Mouse (Mus musculus): ENCODE data around the gene Phactr4. TPM values are rescaled to one million over a fixed set of nuclear protein-coding genes. Genes with fewer than 3 reads are reported as not detected.
A peak's percentile ranks its signal among the peaks of the same experiment; 100 is the strongest.

Phactr4 gene
- total and polyA plus RNA-seq, 3 experiments = 8.7 to 22.4 (median 22.3) TPM

GRCm38 (mm10) chr4:132328391-132328982, 93.8 kb downstream of the Phactr4 start:
- no peak for DNase-seq
- WGBS = 62% methylated on average over 14 of the region's 14 CpGs
- peak overlapping the region; percentile 74 for H3K4me3 ChIP-seq
- H3K36me3 ChIP-seq (ENCODE audit: control insufficient read depth, insufficient read depth, low read length) = no peaks in the 10 kb centered on the region; the same call in 1 of the 2 replicates
- no peaks in the 10 kb centered on the region for H3K27me3 ChIP-seq (ENCODE audit: control insufficient read depth, insufficient read depth, low read length)
- intact Hi-C loops (cut with DNase I) = loop anchor here (2.0 kb wide), 1 partner anchor 16 kb away; no protein-coding TSS in a partner anchor
- TF ChIP-seq CTCF (IDR thresholded peaks at IDR 0.05) (no peak), EP300 (IDR thresholded peaks at IDR 0.05; ENCODE audit: insufficient read depth, low read depth, low read length) (no peak), POLR2A (IDR thresholded peaks at IDR 0.05; ENCODE audit: insufficient read depth, low read depth, low read length) (no peak)
- peak overlapping the region; percentile 87 for H3K27ac ChIP-seq
- no peaks in the 10 kb centered on the region for H3K79me2 ChIP-seq (replicated peaks; ENCODE audit: control insufficient read depth, insufficient read depth, low read length)
- H3K9ac ChIP-seq (ENCODE audit: low read depth, low read length) = peak overlapping the region; percentile 91
- peaks cover 1% of the 10 kb centered on the region for H3K4me1 ChIP-seq (ENCODE audit: control insufficient read depth, insufficient read depth, low read length)

GRCm38 (mm10) chr4:132326481-132326880, 95.8 kb downstream of the Phactr4 start:
- no peaks in the 10 kb centered on the region for H3K79me2 ChIP-seq (replicated peaks; ENCODE audit: control insufficient read depth, insufficient read depth, low read length)
- TF ChIP-seq POLR2A (IDR thresholded peaks at IDR 0.05; ENCODE audit: insufficient read depth, low read depth, low read length) = no peak
- no peak for TF ChIP-seq CTCF (IDR thresholded peaks at IDR 0.05)
- TF ChIP-seq EP300 (IDR thresholded peaks at IDR 0.05; ENCODE audit: insufficient read depth, low read depth, low read length) = no peak
- H3K4me1 ChIP-seq (ENCODE audit: control insufficient read depth, insufficient read depth, low read length) = peaks cover 1% of the 10 kb centered on the region
- no peak overlapping the region for H3K9ac ChIP-seq (ENCODE audit: low read depth, low read length)
- intact Hi-C loops (cut with DNase I) = no loop called here
- DNase-seq = no peak
- no peak overlapping the region for H3K4me3 ChIP-seq
- H3K36me3 ChIP-seq (ENCODE audit: control insufficient read depth, insufficient read depth, low read length) = no peaks in the 10 kb centered on the region; the same call in 1 of the 2 replicates
- H3K27me3 ChIP-seq (ENCODE audit: control insufficient read depth, insufficient read depth, low read length) = no peaks in the 10 kb centered on the region
- no peak overlapping the region for H3K27ac ChIP-seq
- WGBS = 83% methylated on average over 5 of the region's 5 CpGs

- H3K4me3 ChIP-seq = no peak overlapping the region
- no peak for TF ChIP-seq EP300 (IDR thresholded peaks at IDR 0.05; ENCODE audit: insufficient read depth, low read depth, low read length)
- TF ChIP-seq CTCF (IDR thresholded peaks at IDR 0.05) = no peak
- no peak for TF ChIP-seq POLR2A (IDR thresholded peaks at IDR 0.05; ENCODE audit: insufficient read depth, low read depth, low read length)
- DNase-seq = no peak
- peaks cover 3% of the 10 kb centered on the region for H3K36me3 ChIP-seq (ENCODE audit: control insufficient read depth, insufficient read depth, low read length)
- 81% methylated on average over 8 of the region's 8 CpGs for WGBS
- no peaks in the 10 kb centered on the region for H3K4me1 ChIP-seq (ENCODE audit: control insufficient read depth, insufficient read depth, low read length)
- no peak overlapping the region for H3K27ac ChIP-seq
- H3K9ac ChIP-seq (ENCODE audit: low read depth, low read length) = no peak overlapping the region
- H3K79me2 ChIP-seq (replicated peaks; ENCODE audit: control insufficient read depth, insufficient read depth, low read length) = no peaks in the 10 kb centered on the region
- H3K27me3 ChIP-seq (ENCODE audit: control insufficient read depth, insufficient read depth, low read length) = no peaks in the 10 kb centered on the region
- intact Hi-C loops (cut with DNase I) = no loop called here
Observed at GRCm38 (mm10) chr4:132315711-132316110, 106.6 kb downstream of the Phactr4 start.

GRCm38 (mm10) chr4:132312627-132313026, 109.7 kb downstream of the Phactr4 start:
- 90% methylated on average over 5 of the region's 5 CpGs for WGBS
- Histone ChIP-seq H3K27me3 (ENCODE audit: control insufficient read depth, insufficient read depth, low read length) (no peaks in the 10 kb centered on the region), H3K79me2 (replicated peaks; ENCODE audit: control insufficient read depth, insufficient read depth, low read length) (no peaks in the 10 kb centered on the region), H3K4me1 (ENCODE audit: control insufficient read depth, insufficient read depth, low read length) (peaks cover 5% of the 10 kb centered on the region), H3K9ac (ENCODE audit: low read depth, low read length) (no peak overlapping the region), H3K4me3 (no peak overlapping the region), H3K36me3 (ENCODE audit: control insufficient read depth, insufficient read depth, low read length) (peaks cover 11% of the 10 kb centered on the region), H3K27ac (no peak overlapping the region)
- intact Hi-C loops (cut with DNase I) = no loop called here
- DNase-seq = no peak
- no peak for TF ChIP-seq POLR2A (IDR thresholded peaks at IDR 0.05; ENCODE audit: insufficient read depth, low read depth, low read length)

GRCm38 (mm10) chr4:132311801-132312200, 110.5 kb downstream of the Phactr4 start:
- no peak; the same call in 1 of the 2 replicates for TF ChIP-seq POLR2A (IDR thresholded peaks at IDR 0.05; ENCODE audit: insufficient read depth, low read depth, low read length)
- no peak for TF ChIP-seq EP300 (IDR thresholded peaks at IDR 0.05; ENCODE audit: insufficient read depth, low read depth, low read length)
- TF ChIP-seq CTCF (IDR thresholded peaks at IDR 0.05) = no peak
- WGBS = 64% methylated on average over 3 of the region's 3 CpGs

GRCm38 (mm10) chr4:132311209-132311608, 111.1 kb downstream of the Phactr4 start:
- Histone ChIP-seq H3K36me3 (ENCODE audit: control insufficient read depth, insufficient read depth, low read length) (peaks cover 11% of the 10 kb centered on the region), H3K4me1 (ENCODE audit: control insufficient read depth, insufficient read depth, low read length) (peaks cover 5% of the 10 kb centered on the region), H3K27me3 (ENCODE audit: control insufficient read depth, insufficient read depth, low read length) (no peaks in the 10 kb centered on the region), H3K79me2 (replicated peaks; ENCODE audit: control insufficient read depth, insufficient read depth, low read length) (no peaks in the 10 kb centered on the region), H3K9ac (ENCODE audit: low read depth, low read length) (no peak overlapping the region), H3K4me3 (no peak overlapping the region), H3K27ac (no peak overlapping the region)
- no peak for DNase-seq
- TF ChIP-seq POLR2A (IDR thresholded peaks at IDR 0.05; ENCODE audit: insufficient read depth, low read depth, low read length) = no peak
- no peak for TF ChIP-seq CTCF (IDR thresholded peaks at IDR 0.05)
- no peak for TF ChIP-seq EP300 (IDR thresholded peaks at IDR 0.05; ENCODE audit: insufficient read depth, low read depth, low read length)
- WGBS = 57% methylated on average over 1 of the region's 1 CpGs
- intact Hi-C loops (cut with DNase I) = no loop called here

More at GRCm38 (mm10) chr4:132311801-132312200, 110.5 kb downstream of the Phactr4 start:
- no peaks in the 10 kb centered on the region for H3K27me3 ChIP-seq (ENCODE audit: control insufficient read depth, insufficient read depth, low read length)
- no peak overlapping the region for H3K27ac ChIP-seq
- no peak overlapping the region for H3K4me3 ChIP-seq
- H3K4me1 ChIP-seq (ENCODE audit: control insufficient read depth, insufficient read depth, low read length) = peaks cover 5% of the 10 kb centered on the region
- H3K79me2 ChIP-seq (replicated peaks; ENCODE audit: control insufficient read depth, insufficient read depth, low read length) = no peaks in the 10 kb centered on the region
- H3K9ac ChIP-seq (ENCODE audit: low read depth, low read length) = no peak overlapping the region
- DNase-seq = no peak
- peaks cover 11% of the 10 kb centered on the region for H3K36me3 ChIP-seq (ENCODE audit: control insufficient read depth, insufficient read depth, low read length)
- intact Hi-C loops (cut with DNase I) = no loop called here
